Mouse (Mus musculus) heart, embryonic 11.5 days (tissue): Measurements from ENCODE around the gene Igdcc3. TPM values are rescaled to one million over a fixed set of nuclear protein-coding genes. Genes with fewer than 3 reads are reported as not detected.

Experiments used
- ATAC-seq: fragments of 200-750 bp; cut with Nextera tagmentation; replicated peaks from 2 replicates; pipeline ENCODE4 v1.8.0; 2017; ENCODE audit warnings: moderate library complexity; ENCODE audit not compliant: insufficient number of reproducible peaks, low FRiP score, low TSS enrichment
- H3K27ac ChIP-seq: fragments of 300-500 bp; sonication (generic); 2 replicates; pipeline ENCODE4 v1.5.1; 2014; ENCODE audit warnings: mild to moderate bottlenecking, low read depth, low read length
- H3K27me3 ChIP-seq: fragments of 300-500 bp; sonication (generic); 2 replicates; pipeline ENCODE4 v1.6.1; 2014; ENCODE audit warnings: mild to moderate bottlenecking, low read length, mixed read lengths; ENCODE audit not compliant: control insufficient read depth, insufficient read depth
- H3K36me3 ChIP-seq: fragments of 300-500 bp; sonication (generic); 2 replicates; pipeline ENCODE4 v1.6.1; 2014; ENCODE audit warnings: mild to moderate bottlenecking, low read length, moderate library complexity, mixed read lengths; ENCODE audit not compliant: control insufficient read depth, insufficient read depth
- H3K4me1 ChIP-seq: fragments of 300-500 bp; sonication (generic); 2 replicates; pipeline ENCODE4 v1.6.1; 2014; ENCODE audit warnings: low read length; ENCODE audit not compliant: control insufficient read depth, insufficient read depth
- H3K4me2 ChIP-seq: fragments of 300-500 bp; sonication (generic); 2 replicates; pipeline ENCODE4 v1.6.1; 2014; ENCODE audit warnings: mild to moderate bottlenecking, moderate library complexity
- H3K4me3 ChIP-seq: fragments of 300-500 bp; sonication (generic); 2 replicates; pipeline ENCODE4 v1.5.1; 2014; ENCODE audit warnings: low read depth, low read length
- H3K9ac ChIP-seq: fragments of 300-500 bp; sonication (generic); 2 replicates; pipeline ENCODE4 v1.6.1; 2014; ENCODE audit warnings: mild to moderate bottlenecking, low read depth, low read length, moderate library complexity
- H3K9me3 ChIP-seq: fragments of 300-500 bp; sonication (generic); replicated peaks from 2 replicates; pipeline ENCODE4 v1.6.1; 2016; ENCODE audit warnings: low read length; ENCODE audit not compliant: control insufficient read depth
- WGBS: fragments of 180-500 bp; shearing (Covaris S2); extraction: QIAGEN DNeasy Blood & Tissue Kit; methylation state at CpG from one replicate; pipeline ENCODE4 v1.1.7; 2014; ENCODE audit not compliant: insufficient replicate concordance; 5-methylcytosine and 5-hydroxymethylcytosine counted together
- polyA plus RNA-seq: library from polyadenylated mRNA; unstranded; fragments of >200 nt; fragmentation: Nextera tagmentation; extraction: Ambion mirVana; gene quantifications from 2 replicates; pipeline ENCODE4 v1.2.1, GENCODE M21; 2014

Igdcc3 gene
- polyA plus RNA-seq, 1 experiment from 2014 or later, result 6.3 TPM

DNA sequence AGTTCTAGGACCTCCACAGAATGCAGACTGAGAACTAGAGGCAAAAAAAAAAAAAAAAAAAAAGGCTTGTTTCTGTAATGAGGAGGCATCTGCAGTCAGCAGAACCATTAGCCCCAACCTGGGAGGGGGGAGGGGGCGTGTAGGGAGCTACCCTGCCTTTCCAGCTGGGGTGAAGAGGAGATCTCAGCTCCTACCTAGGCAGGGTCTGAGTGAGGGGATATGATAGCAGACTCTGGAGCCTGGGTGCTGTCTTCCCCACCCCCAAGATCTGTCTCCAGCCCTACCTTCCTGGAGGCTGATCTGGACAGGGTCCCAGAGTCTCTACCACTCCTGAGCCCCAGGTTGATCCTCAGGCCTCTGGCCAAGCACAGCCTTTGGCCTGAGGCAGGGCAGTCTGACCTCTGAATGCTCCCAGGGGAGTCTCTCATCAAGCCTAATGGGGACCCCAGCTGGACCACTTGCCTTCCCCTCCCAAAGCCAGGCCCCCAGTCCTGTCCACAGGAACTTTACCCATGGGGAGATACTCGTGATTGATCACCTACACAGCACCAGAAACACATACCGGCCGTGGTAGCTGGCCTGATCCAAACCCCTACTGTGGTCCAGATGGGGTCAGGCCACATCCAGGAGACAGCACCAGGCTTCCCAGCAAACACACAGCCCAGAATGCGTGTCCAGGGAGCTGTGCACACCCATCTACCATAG is 34.4 kb downstream of the Igdcc3 start:
- Histone ChIP-seq H3K27ac (no peak overlapping the region), H3K4me3 (no peak overlapping the region), H3K4me2 (no peak overlapping the region), H3K9me3 (no peaks in the 10 kb centered on the region), H3K36me3 (no peaks in the 10 kb centered on the region), H3K9ac (no peak overlapping the region), H3K27me3 (no peaks in the 10 kb centered on the region), H3K4me1 (peaks cover 23% of the 10 kb centered on the region)
- 42% methylated on average over 5 of the region's 5 CpGs for WGBS
- no peak for ATAC-seq

DNA sequence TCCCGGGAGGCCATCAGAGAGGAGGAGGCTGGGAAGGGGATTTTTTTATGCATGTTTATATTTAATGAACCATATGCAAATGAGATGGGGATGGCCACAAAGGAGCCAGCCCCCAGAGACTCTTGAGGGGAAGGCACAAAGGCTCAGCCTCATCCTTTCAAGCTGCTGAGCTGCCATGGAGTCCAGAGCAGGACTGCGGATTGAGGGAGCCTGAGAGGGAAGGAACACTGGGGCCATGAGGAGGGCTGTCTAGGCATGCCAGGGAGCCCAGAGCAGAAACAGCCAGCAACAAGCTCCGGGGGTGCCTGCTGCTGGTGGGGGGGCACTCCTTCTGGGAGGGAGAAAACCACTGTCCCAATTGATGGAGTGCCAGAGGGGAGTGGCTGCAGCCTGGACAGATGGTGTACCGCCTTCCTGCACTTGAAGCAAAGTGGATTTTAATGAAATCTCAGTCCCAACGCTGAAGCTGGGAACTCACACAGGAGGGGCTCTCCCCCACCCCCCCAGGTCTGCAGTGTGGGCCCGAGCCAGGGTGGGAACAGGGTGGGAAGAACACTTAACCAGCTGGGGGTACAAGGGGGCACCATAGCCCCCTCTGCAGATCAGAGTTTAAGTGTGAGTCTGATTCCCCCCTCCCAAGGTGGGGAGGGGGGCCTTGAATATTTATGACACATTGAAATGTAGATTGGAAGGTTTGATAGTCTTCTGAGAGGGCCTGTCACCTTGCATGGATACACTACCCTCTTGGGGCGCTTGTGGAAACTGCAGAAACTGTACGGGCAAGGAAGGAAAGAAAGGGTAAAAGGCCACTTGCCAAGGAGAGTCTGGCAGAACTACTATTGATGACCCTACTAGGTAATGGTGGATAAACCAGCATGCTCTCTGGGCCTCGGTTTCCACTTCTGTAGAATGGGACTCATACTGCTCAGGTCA is 35.2 kb downstream of the Igdcc3 start:
- no peak for ATAC-seq
- H3K27me3 ChIP-seq, result peaks cover 2% of the 10 kb centered on the region; the same call in 1 of the 2 replicates
- H3K9me3 ChIP-seq, result no peaks in the 10 kb centered on the region
- H3K9ac ChIP-seq, result no peak overlapping the region
- no peak overlapping the region for H3K27ac ChIP-seq
- no peaks in the 10 kb centered on the region for H3K36me3 ChIP-seq
- no peak overlapping the region for H3K4me2 ChIP-seq
- H3K4me3 ChIP-seq, result no peak overlapping the region
- 40% methylated on average over 9 of the region's 9 CpGs for WGBS
- peaks cover 28% of the 10 kb centered on the region for H3K4me1 ChIP-seq

DNA sequence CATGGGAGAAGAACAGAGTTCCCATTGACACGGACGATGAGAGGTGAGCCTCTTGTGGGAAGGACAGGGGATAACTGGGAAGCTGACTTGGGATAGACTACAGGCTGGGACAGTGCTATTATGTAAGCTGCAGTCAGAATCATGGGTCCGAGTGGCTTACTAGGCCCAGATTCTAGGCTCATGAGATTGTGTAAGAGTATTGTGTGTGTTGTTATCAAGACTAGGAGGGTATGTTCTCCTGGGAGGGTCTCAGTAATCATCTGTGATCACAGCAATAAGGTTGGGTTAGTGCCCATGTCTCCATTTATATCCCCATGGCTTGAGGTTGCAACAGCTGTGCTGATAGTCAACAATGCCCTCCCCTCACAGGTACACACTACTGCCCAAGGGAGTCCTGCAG is 36.5 kb downstream of the Igdcc3 start:
- no peak overlapping the region for H3K27ac ChIP-seq
- no peak overlapping the region for H3K4me3 ChIP-seq
- ATAC-seq, result no peak
- 57% methylated on average over 3 of the region's 3 CpGs for WGBS
- no peak overlapping the region for H3K9ac ChIP-seq
- no peak overlapping the region for H3K4me2 ChIP-seq
- H3K9me3 ChIP-seq, result no peaks in the 10 kb centered on the region
- peaks cover 2% of the 10 kb centered on the region; the same call in 1 of the 2 replicates for H3K27me3 ChIP-seq
- no peaks in the 10 kb centered on the region for H3K36me3 ChIP-seq
- peaks cover 28% of the 10 kb centered on the region for H3K4me1 ChIP-seq

DNA sequence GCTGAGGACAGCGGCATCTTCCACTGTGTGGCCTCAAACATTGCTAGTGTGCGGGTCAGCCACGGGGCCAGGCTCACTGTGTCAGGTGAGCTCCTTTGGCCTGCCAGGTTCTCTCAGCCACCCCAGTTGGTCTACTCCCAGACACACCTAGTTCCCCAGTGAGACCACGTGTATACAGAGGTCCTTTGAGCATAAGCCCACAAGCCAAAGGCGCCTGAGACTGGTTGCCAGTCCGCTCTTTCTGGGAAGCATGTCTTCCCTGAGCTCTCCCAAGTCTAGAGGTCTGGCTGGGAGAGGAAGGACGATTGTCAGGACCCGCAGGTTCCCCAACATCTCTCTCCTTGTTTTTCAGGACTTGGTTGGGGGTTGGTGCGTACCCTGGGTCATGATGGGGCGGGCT is 36.9 kb downstream of the Igdcc3 start:
- H3K9ac ChIP-seq, result no peak overlapping the region
- H3K4me2 ChIP-seq, result peak overlapping the region; percentile 57
- H3K27me3 ChIP-seq, result peaks cover 2% of the 10 kb centered on the region; the same call in 1 of the 2 replicates
- H3K27ac ChIP-seq, result no peak overlapping the region
- H3K36me3 ChIP-seq, result no peaks in the 10 kb centered on the region
- no peaks in the 10 kb centered on the region for H3K9me3 ChIP-seq
- 47% methylated on average over 10 of the region's 10 CpGs for WGBS
- H3K4me1 ChIP-seq, result peaks cover 28% of the 10 kb centered on the region
- no peak overlapping the region for H3K4me3 ChIP-seq
- ATAC-seq, result no peak

DNA sequence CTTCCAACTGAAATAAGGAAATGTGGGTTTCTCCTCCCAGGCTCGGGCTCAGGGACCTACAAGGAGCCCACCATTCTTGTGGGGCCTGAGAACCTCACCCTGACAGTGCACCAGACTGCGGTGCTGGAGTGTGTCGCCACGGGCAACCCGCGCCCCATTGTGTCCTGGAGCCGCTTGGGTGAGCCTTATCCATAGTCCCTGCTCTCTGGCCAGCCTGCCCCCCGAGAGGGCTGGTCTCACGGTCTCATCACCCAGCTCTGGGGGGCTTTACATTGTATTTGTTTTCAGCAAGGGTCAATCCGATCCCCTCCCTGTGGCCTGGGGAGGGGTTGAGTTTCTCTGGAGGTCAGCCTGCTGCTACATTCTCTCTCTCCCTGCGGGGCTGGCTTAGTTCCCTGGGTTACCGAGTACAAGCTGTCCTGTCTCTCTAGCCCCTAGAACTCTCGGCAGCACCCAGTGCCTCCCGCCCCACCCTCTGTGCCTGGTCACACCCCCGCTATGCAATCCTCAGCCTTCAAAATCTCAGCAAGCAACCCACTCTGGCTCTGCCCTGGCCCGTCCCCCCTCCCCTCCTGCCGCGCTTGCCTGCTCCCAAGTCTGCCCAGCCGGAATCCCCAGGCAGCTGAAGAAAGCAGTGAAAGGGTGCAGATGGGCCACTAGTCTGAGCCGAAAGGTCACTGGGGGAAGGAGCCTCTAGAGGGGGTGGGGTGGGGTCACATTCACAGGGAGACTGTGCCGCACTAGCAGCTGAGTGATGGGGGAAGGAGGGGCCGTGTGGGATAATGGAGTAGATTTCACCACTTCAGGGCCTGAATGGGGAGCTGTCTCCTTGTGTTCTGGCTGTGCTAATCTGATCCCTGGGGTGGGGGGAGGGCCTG is 37.6 kb downstream of the Igdcc3 start:
- H3K27ac ChIP-seq, result peak overlapping the region; percentile 43; the same call in 1 of the 2 replicates
- H3K4me1 ChIP-seq, result peaks cover 28% of the 10 kb centered on the region
- peak overlapping the region; percentile 50 for H3K9ac ChIP-seq
- peak overlapping the region; percentile 57 for H3K4me2 ChIP-seq
- H3K36me3 ChIP-seq, result no peaks in the 10 kb centered on the region
- no peaks in the 10 kb centered on the region for H3K9me3 ChIP-seq
- H3K4me3 ChIP-seq, result peak overlapping the region; percentile 23
- peak; percentile 50 for ATAC-seq
- 7% methylated on average over 22 of the region's 22 CpGs for WGBS
- peaks cover 2% of the 10 kb centered on the region; the same call in 1 of the 2 replicates for H3K27me3 ChIP-seq

DNA sequence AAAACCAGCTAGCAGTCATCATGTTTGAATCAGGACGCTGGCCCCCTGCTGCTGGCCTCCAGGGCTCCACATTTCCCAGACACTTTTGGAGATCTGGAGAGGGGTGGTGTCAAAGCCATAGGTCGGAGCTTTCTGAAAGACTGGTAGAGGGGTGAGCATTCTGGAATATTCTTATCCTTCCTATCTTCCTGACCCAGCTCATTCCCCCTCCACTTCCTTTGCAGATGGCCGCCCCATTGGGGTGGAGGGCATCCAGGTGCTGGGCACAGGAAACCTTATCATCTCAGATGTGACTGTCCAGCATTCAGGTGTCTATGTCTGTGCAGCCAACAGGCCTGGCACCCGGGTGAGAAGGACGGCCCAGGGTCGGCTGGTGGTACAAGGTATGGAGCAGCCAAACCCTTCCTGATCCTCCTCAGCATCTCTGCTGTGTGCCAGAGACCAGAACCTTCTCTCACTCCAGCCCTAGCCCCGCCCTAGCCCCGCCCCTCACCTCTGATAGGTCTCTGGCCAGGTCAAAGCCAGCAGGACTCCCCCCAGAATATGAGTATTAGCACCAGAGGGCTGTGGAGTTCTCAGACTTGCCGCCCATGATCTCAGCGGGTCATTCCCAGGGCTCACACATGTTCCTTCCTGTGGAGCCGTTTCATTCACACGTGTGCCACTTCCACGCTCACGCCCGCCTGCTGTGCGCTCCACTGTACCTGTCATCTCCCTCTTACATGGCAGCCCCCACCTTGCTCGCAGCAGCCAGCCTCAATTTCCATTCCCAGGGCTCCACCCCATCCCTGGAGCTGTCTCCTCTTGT is 39.0 kb downstream of the Igdcc3 start:
- 18% methylated on average over 17 of the region's 17 CpGs for WGBS
- ATAC-seq, result no peak
- Histone ChIP-seq H3K4me1 (peaks cover 28% of the 10 kb centered on the region), H3K9ac (no peak overlapping the region), H3K4me3 (no peak overlapping the region), H3K27ac (no peak overlapping the region), H3K27me3 (peaks cover 2% of the 10 kb centered on the region; the same call in 1 of the 2 replicates), H3K9me3 (no peaks in the 10 kb centered on the region), H3K36me3 (no peaks in the 10 kb centered on the region), H3K4me2 (peak overlapping the region; percentile 44)

DNA sequence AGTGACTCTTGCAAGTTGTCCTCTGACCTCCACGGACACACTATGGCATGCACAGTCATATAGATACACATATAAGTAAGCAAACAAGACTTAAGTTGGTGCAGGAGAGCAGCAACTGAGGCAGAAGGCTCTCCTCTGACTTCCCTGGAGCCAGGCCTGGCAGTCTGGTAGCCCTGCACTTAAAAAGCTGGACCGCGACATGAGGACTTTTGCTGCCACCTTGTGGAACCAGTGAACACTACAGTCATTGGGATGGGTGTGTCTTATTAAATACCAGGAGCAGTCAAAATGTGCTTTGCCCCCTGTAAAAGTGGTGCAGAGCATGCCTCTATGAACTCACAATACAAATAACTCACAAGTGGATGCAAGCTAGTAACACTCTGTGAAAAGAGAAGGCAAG is 47.6 kb downstream of the Igdcc3 start:
- Histone ChIP-seq H3K9me3 (no peaks in the 10 kb centered on the region), H3K36me3 (no peaks in the 10 kb centered on the region), H3K27me3 (no peaks in the 10 kb centered on the region), H3K4me2 (no peak overlapping the region), H3K4me1 (peaks cover 9% of the 10 kb centered on the region; the same call in 1 of the 2 replicates), H3K4me3 (no peak overlapping the region), H3K27ac (no peak overlapping the region), H3K9ac (no peak overlapping the region)
- WGBS, result 0% methylated on average over 3 of the region's 3 CpGs
- no peak for ATAC-seq
